Mouse (Mus musculus) megakaryocyte progenitor cell, adult 5-6 weeks (primary cell): ENCODE measurements around the gene Hsd17b1. TPM values are rescaled to one million over a fixed set of nuclear protein-coding genes. Genes with fewer than 3 reads are reported as not detected.
A peak's percentile ranks its signal among the peaks of the same experiment; 100 is the strongest.

Experiments used
- ATAC-seq: replicated peaks from 2 replicates; pipeline ENCODE4 v1.8.0; 2016; ENCODE audit warnings: mild to moderate bottlenecking, moderate TSS enrichment, inconsistent platforms; ENCODE audit not compliant: poor library complexity
- total RNA-seq, 2 experiments: library from RNA; stranded (forward) in 1 of 2; stranded (reverse) in 1 of 2; fragments of 157-497, 149-512 nt in 1 of 2; fragments of 200-1000 nt in 1 of 2; gene quantifications; 2 replicates each; pipeline versions ENCODE4 v1.2.3 to v1.2.4; 2015 to 2017

The Hsd17b1 gene
- 6.0 and 9.8 TPM in 2 replicates for total RNA-seq (2015)
- 3.2 and 5.2 TPM in 2 replicates for total RNA-seq (2017)

- no peak for ATAC-seq
Observed at GRCm38 (mm10) chr11:101078121-101078520, at the start of gene Hsd17b1. Gene Hsd17b1, plus strand, starts transcription at chr11:101078411.

GRCm38 (mm10) chr11:101029320-101029719 is 48.9 kb upstream of the Hsd17b1 start:
- no peak for ATAC-seq

DNA sequence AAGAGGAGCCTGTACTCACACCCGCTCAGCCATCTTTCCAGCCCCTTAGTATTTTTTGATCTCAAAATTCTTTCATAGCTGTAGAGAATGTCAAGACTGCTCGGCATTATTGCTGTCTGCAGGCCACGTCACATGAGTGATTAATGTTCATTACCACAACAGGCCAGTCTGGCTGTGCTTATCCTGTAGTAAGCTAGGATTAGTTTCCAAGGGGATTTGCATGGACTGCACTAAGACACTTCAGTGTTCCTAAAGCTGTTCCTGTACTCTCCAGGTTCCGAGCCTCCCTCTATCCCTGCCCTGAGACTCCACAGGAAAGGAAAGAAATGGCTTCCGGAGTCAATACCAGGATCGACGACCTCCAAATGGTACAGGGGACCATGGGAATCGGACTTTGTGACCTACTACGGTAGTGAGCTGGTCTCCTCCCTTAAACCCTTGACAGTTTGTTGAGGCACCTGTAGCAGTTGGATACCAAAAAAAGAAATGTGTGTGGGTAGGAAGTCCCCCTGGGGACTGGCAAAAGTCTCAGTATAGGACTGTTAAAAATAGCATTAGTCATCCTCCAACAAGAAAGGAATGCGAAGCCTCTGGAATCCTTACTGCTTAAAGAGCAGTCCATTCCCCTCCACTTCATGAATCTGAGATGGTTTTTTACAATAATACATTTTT is 47.9 kb upstream of the Hsd17b1 start:
- ATAC-seq: no peak

GRCm38 (mm10) chr11:101030808-101031156 is 47.4 kb upstream of the Hsd17b1 start:
- ATAC-seq: no peak

- ATAC-seq: no peak
Observed at GRCm38 (mm10) chr11:101031470-101031869, 46.7 kb upstream of the Hsd17b1 start.

GRCm38 (mm10) chr11:101033856-101034500 is 44.2 kb upstream of the Hsd17b1 start:
- ATAC-seq: no peak

GRCm38 (mm10) chr11:101034614-101035327 is 43.4 kb upstream of the Hsd17b1 start:
- no peak for ATAC-seq

- ATAC-seq: no peak
Observed at GRCm38 (mm10) chr11:101035328-101035695, 42.9 kb upstream of the Hsd17b1 start.

DNA sequence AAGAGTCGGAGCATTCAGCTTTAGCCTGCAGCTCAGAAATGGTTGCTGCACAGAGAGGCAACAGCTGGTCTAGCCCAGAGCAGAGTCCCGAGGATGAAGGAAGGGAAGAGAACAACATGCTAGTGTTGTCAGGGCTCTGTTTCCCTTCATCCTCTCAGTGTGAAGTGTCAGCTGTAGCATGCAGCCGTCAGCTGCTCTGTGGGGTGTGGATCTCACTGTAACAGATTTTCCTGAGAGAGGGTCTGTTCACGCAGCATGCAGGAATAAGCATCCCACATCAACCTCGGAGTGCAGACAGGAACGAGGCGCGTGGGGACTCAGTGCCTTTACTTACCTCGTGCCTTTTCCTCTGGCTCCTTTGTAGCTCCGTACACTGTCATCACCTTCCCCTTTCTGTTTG is 40.4 kb upstream of the Hsd17b1 start:
- no peak for ATAC-seq

GRCm38 (mm10) chr11:101045826-101046225 is 32.4 kb upstream of the Hsd17b1 start:
- ATAC-seq: no peak

- ATAC-seq: no peak
Observed at GRCm38 (mm10) chr11:101046440-101046839, 31.8 kb upstream of the Hsd17b1 start.

DNA sequence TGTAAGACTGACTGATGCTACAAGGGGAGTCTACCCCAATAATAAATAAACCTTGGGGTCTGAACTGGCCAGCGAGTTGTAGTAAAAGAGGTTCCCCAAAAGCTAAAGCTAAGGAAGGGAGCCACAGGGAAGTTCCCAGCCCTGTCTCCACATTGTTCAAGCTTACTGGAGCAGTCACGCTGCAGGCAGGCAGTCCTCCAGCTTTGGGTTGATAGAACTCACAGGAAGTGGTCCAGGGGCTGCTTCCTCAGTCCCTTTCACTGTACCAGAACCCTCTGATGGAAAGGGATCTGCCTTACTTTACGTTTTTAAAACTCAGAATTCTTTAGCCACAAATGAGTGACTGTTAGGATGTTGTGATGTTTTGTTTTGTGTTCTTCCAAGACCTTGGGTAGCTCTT is 30.7 kb upstream of the Hsd17b1 start:
- no peak for ATAC-seq

DNA sequence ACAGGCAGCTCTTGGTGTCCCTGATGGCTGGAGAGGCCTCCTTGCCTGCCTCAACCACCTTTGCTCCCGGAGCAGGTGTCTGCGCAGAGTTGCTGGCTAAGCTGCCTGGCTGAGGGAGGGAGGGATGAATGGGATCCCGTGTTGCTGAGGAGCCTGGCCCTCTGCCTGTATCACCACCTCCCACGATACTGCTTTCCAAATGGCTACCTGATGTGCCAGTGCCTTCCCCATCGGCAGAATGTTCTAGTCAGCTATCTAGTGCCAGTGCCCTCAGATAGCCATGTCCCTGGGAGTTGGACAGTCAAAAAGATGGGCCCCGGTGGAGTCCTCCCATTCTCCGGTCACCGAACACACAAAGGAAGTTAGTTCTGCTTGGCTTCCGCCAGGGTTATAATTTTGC is 27.9 kb upstream of the Hsd17b1 start:
- no peak for ATAC-seq

DNA sequence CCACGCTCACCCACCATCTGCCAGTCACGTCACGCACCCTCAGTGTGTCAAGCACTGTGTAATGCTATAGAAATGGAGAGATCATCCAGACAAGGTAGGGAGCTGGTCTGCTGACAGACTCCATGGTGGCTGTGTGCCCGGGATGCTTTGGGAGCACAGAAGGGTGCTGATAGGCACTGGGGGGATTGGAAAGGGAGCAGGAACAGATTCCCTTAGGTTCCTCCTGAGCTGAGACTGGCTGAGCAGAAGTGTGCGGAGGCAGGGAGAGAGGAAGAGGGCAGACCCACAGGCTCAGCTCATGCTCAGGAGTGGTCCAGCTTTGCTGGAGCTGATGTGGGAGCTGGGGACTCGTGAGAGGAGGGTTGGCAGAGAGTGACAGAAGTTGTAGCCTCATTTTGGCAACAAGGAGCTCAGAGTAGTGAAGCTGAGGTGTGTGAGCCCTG is 27.1 kb upstream of the Hsd17b1 start:
- no peak for ATAC-seq

DNA sequence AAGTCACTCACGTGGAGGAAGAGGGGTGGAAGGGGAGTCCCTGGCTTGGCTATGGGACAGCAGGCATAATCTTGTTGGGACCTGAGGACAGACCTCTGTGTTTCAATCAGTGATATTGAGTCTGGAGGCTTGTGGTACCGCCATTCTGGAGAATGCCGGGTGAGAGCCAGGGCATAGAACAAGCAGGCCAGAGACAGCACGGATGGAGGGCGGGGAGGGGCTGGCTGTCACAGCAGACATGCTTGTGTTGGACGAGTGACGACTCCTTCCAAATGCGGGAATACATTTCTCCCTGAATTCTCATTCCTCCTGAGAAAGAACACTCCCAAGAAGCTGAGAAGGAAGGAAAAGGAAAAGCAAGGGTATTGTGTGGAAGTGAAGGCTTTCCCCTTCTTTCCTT is 26.6 kb upstream of the Hsd17b1 start:
- ATAC-seq: no peak

GRCm38 (mm10) chr11:101052751-101053473 is 25.3 kb upstream of the Hsd17b1 start:
- ATAC-seq: peak; percentile 43; the same call in 1 of the 2 replicates

DNA sequence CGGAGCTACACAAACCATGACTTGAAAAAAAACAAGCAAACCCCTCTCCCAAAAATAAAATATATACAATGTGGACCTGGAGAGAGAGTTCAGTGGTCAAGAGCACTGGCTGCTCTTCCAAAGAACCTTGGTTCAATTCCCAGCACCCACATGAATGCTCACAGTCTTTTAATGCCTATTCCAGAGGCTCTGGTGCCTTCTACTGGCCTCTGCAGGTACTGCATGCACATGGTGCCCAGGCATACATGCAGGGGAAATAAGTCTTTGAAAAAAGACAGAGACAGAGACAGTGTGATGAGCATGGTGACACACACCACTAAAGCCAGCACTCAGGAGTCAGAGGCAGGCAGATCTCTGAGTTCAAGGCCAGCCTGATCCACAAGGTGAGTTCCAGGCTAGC is 24.2 kb upstream of the Hsd17b1 start:
- no peak for ATAC-seq

DNA sequence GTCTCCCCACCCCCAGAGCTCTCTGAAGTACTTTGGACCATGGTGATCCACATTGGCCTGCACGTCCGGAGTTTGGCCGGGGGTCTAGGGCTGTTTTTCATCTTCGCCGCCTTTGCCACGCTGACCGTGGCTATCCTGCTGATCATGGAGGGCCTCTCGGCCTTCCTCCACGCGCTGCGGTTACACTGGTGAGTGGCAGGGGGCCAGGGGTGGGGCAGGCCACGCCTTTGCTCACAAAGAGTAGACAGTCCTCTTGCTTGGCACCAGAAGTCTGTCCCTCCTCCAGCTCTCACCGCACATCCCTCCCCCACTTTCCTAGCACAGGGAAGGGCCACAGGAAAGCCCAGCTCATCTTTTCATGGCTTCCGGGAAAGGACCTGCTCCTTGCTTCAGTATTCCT is 22.8 kb upstream of the Hsd17b1 start:
- 0 out of 2 replicates have a peak, but pooled peaks have one; percentile 32 for ATAC-seq

- ATAC-seq: no peak
Observed at GRCm38 (mm10) chr11:101056885-101057284, 21.3 kb upstream of the Hsd17b1 start.

DNA sequence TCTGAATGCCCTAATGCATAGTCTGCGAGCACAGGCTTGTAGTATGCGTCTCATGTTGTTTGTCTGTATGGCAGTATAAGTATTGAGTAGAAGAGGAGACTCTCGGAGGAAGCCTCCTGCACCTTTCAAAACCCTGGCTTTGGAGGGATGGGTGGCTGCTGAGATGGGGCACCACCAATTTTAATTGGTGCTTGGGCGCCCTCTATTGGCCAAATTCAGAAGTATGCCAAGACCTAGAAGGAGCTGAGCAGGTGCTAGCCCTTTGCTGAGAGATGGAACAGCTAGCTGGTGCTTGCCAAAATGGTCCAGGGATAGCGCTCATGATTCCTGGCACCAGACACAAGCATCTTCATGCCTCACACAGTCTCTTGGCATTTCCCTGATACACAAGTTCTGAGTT is 20.4 kb upstream of the Hsd17b1 start:
- ATAC-seq: peak; percentile 74

DNA sequence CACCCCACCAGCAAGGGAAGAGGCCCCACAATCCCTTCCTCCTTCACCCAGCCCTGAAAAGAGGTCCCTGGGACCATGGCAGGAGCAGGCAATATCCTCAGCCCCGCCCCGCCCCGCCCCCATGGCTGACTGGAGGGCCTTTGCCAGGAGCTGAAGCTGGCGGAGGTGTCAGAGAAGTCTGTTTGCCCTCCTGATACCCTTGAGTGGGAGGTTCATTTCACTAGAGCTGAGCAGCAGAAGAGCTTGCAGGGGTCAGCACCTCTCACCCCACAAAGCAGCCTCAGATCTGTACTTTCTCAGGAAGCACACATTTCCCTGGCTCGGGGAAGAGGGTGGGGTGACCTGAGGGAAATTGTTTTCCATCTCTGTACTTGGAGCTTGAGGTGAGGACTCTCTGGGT is 19.5 kb upstream of the Hsd17b1 start:
- no peak for ATAC-seq
